Mouse (Mus musculus) stomach, postnatal 0 days (tissue): ENCODE measurements at regions not wholly inside any gene's neighbourhood (a gene's known extent, or its start where the extent isn't known, plus 50 kb on each side); places are given as distances from the start of the nearest gene placed in this dataset.

Experiments used
- CTCF ChIP-seq: IDR thresholded peaks from 2 replicates; pipeline ENCODE4 v1.5.1; 2016; ENCODE audit warnings: antibody characterized with exemption, low read depth, mild to moderate bottlenecking, moderate library complexity
- EP300 ChIP-seq: optimal IDR thresholded peaks from 2 replicates; pipeline ENCODE3; 2016; ENCODE audit warnings: antibody characterized with exemption

DNA sequence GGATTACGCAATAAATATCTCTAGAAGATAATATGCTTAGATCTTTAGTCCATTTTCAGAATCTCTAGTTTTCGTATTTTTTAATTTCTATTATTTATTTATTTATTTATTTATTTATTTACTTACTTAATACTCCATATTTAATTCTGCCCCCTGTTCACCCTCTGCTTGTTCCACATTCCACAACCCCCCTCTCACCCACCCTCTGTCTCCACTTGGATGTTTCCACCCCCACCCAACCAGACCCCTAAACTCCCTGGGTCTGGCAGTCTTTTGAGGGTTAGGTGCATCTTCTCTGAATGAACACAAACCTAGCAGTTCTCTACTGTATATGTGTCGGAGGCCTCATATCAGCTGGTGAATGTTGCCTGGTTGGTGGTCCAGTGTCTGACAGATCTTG, 2166.8 kb upstream of the Tenm3 start:
- TF ChIP-seq CTCF (no peak), EP300 (no peak)
